Mouse (Mus musculus) lung, postnatal 0 days (tissue): ENCODE results near the gene Ina.

Experiments used
- CTCF ChIP-seq: IDR thresholded peaks from 2 replicates; pipeline ENCODE4 v1.5.1; 2016; ENCODE audit warnings: antibody characterized with exemption, mild to moderate bottlenecking
- EP300 ChIP-seq: IDR thresholded peaks from 2 replicates; pipeline ENCODE4 v1.6.1; 2016; ENCODE audit warnings: antibody characterized with exemption, mild to moderate bottlenecking, control low read depth

DNA sequence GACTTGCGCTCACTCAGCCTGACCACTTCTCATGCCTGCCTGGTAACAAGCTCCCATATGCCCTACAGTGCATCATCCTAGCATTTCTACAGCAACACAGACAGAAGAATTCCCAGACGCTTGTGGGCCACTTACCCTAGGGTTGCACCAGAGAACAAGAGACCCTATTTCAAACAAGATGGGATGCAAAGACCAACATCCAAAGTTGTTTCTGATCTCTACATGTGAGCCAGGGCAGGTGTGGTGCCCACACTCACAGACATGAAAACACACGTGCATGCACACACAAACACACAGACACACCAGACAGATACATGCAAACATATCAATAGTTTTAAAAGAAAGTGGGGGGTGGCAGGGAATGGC is 24.4 kb upstream of the Ina start:
- TF ChIP-seq CTCF: no peak
- TF ChIP-seq EP300: no peak
